Mouse (Mus musculus): ENCODE measurements at regions not wholly inside any gene's neighbourhood (a gene's known extent, or its start where the extent isn't known, plus 50 kb on each side); places are given as distances from the start of the nearest gene placed in this dataset.

- Histone ChIP-seq H3K4me1 (ENCODE audit: control insufficient read depth, insufficient read depth, low read length) (no peaks in the 10 kb centered on the region), H3K36me3 (ENCODE audit: control insufficient read depth, insufficient read depth, low read length) (no peaks in the 10 kb centered on the region), H3K27ac (ENCODE audit: low read depth, low read length) (no peak overlapping the region), H3K4me2 (ENCODE audit: low read depth) (no peak overlapping the region), H3K9ac (ENCODE audit: low read length) (no peak overlapping the region), H3K4me3 (ENCODE audit: low read depth, low read length) (no peak overlapping the region), H3K27me3 (ENCODE audit: control insufficient read depth, insufficient read depth, low read length) (no peaks in the 10 kb centered on the region), H3K9me3 (ENCODE audit: control insufficient read depth, low read length) (no peaks in the 10 kb centered on the region)
- 33% methylated on average over 14 of the region's 14 CpGs for WGBS
- ATAC-seq (ENCODE audit: insufficient read depth, low FRiP score, low TSS enrichment): peak; percentile 68
- DNase-seq (ENCODE audit: low spot score): peak; percentile 37
These were observed 60.1 kb upstream of the Pou6f2 start for GRCm38 (mm10) chr13:18457337-18458236.

Measured in neural tube, embryonic 11.5 days (tissue).